Mouse (Mus musculus) forebrain, embryonic 15.5 days (tissue): ENCODE measurements around the gene Xpot. TPM values are rescaled to one million over a fixed set of nuclear protein-coding genes. Genes with fewer than 3 reads are reported as not detected.

Experiments
- ATAC-seq: fragments of 200-750 bp; cut with Nextera tagmentation; replicated peaks from 2 replicates; pipeline ENCODE4 v1.8.0; 2017; ENCODE audit warnings: mild to moderate bottlenecking, moderate TSS enrichment, moderate library complexity
- H3K27ac ChIP-seq: fragments of 300-500 bp; sonication (generic); replicated peaks from 2 replicates; pipeline ENCODE4 v1.5.1; 2015; ENCODE audit warnings: mild to moderate bottlenecking, inconsistent platforms
- H3K27me3 ChIP-seq: fragments of 300-500 bp; sonication (generic); 2 replicates; pipeline ENCODE4 v1.6.1; 2015; ENCODE audit warnings: inconsistent platforms
- H3K36me3 ChIP-seq: fragments of 300-500 bp; sonication (generic); 2 replicates; pipeline ENCODE4 v1.6.1; 2015; ENCODE audit warnings: mild to moderate bottlenecking, inconsistent platforms
- H3K4me1 ChIP-seq: fragments of 300-500 bp; sonication (generic); 2 replicates; pipeline ENCODE4 v1.6.1; 2015; ENCODE audit warnings: inconsistent platforms
- H3K4me2 ChIP-seq: fragments of 300-500 bp; sonication (generic); replicated peaks from 2 replicates; pipeline ENCODE4 v1.6.1; 2015; ENCODE audit warnings: mild to moderate bottlenecking, inconsistent platforms
- H3K4me3 ChIP-seq: fragments of 300-500 bp; sonication (generic); 2 replicates; pipeline ENCODE4 v1.5.1; 2015; ENCODE audit warnings: mild to moderate bottlenecking, inconsistent platforms
- H3K9ac ChIP-seq: fragments of 300-500 bp; sonication (generic); replicated peaks from 2 replicates; pipeline ENCODE4 v1.6.1; 2015; ENCODE audit warnings: mild to moderate bottlenecking, inconsistent platforms
- H3K9me3 ChIP-seq: fragments of 300-500 bp; sonication (generic); 2 replicates; pipeline ENCODE4 v1.6.1; 2016; ENCODE audit warnings: inconsistent platforms
- WGBS: fragments of 180-500 bp; shearing (Covaris S2); methylation state at CpG from one replicate; pipeline ENCODE4 v1.1.7; 2015; ENCODE audit warnings: mixed read lengths; 5-methylcytosine and 5-hydroxymethylcytosine counted together
- polyA plus RNA-seq: library from polyadenylated mRNA; unstranded; fragments of >200 nt; fragmentation: Nextera tagmentation; extraction: Ambion mirVana; gene quantifications from 2 replicates; pipeline ENCODE4 v1.2.1, GENCODE M21; 2015

Gene Xpot
- polyA plus RNA-seq, 1 experiment from 2014 or later = 38.7 TPM

GRCm38 (mm10) chr10:121569001-121569589, 57.0 kb downstream of the Xpot start:
- Histone ChIP-seq H3K4me2 (peak overlapping the region; percentile 35), H3K4me1 (peaks cover 13% of the 10 kb centered on the region; the same call in 1 of the 2 replicates), H3K9me3 (no peaks in the 10 kb centered on the region), H3K9ac (no peak overlapping the region; the same call in 1 of the 2 replicates), H3K36me3 (peaks cover 44% of the 10 kb centered on the region), H3K27me3 (no peaks in the 10 kb centered on the region), H3K27ac (peak overlapping the region; percentile 57), H3K4me3 (peak overlapping the region; percentile 21)
- WGBS = 5% methylated on average over 23 of the region's 23 CpGs
- peak; percentile 77 for ATAC-seq

- H3K4me2 ChIP-seq = peak overlapping the region; percentile 35; the same call in 1 of the 2 replicates
- H3K36me3 ChIP-seq = peaks cover 47% of the 10 kb centered on the region
- H3K27me3 ChIP-seq = no peaks in the 10 kb centered on the region
- ATAC-seq = peak; percentile 32; the same call in 1 of the 2 replicates
- H3K9ac ChIP-seq = no peak overlapping the region
- H3K9me3 ChIP-seq = no peaks in the 10 kb centered on the region
- H3K4me1 ChIP-seq = peaks cover 13% of the 10 kb centered on the region; the same call in 1 of the 2 replicates
- no peak overlapping the region for H3K27ac ChIP-seq
- H3K4me3 ChIP-seq = peak overlapping the region; percentile 21
- 48% methylated on average over 7 of the region's 7 CpGs for WGBS
Observed at GRCm38 (mm10) chr10:121568534-121568933, 57.6 kb downstream of the Xpot start.

GRCm38 (mm10) chr10:121568026-121568425, 58.1 kb downstream of the Xpot start:
- Histone ChIP-seq H3K27me3 (no peaks in the 10 kb centered on the region), H3K9me3 (no peaks in the 10 kb centered on the region), H3K4me3 (no peak overlapping the region), H3K4me1 (peaks cover 13% of the 10 kb centered on the region; the same call in 1 of the 2 replicates), H3K9ac (no peak overlapping the region), H3K27ac (no peak overlapping the region), H3K36me3 (peaks cover 52% of the 10 kb centered on the region), H3K4me2 (no peak overlapping the region)
- WGBS = 95% methylated on average over 10 of the region's 10 CpGs
- no peak for ATAC-seq

- 96% methylated on average over 8 of the region's 8 CpGs for WGBS
- no peak overlapping the region for H3K4me3 ChIP-seq
- no peak overlapping the region for H3K4me2 ChIP-seq
- peaks cover 8% of the 10 kb centered on the region; the same call in 1 of the 2 replicates for H3K4me1 ChIP-seq
- H3K9ac ChIP-seq = no peak overlapping the region
- H3K27ac ChIP-seq = no peak overlapping the region
- H3K9me3 ChIP-seq = no peaks in the 10 kb centered on the region
- H3K36me3 ChIP-seq = peaks cover 41% of the 10 kb centered on the region
- no peak for ATAC-seq
- H3K27me3 ChIP-seq = no peaks in the 10 kb centered on the region
Observed at GRCm38 (mm10) chr10:121564447-121564846, 61.7 kb downstream of the Xpot start.

- Histone ChIP-seq H3K4me1 (no peaks in the 10 kb centered on the region), H3K27ac (no peak overlapping the region), H3K4me2 (no peak overlapping the region), H3K9me3 (no peaks in the 10 kb centered on the region), H3K27me3 (no peaks in the 10 kb centered on the region), H3K4me3 (no peak overlapping the region), H3K9ac (no peak overlapping the region), H3K36me3 (peaks cover 65% of the 10 kb centered on the region)
- no peak for ATAC-seq
- 88% methylated on average over 2 of the region's 2 CpGs for WGBS
Observed at GRCm38 (mm10) chr10:121558231-121558630, 67.9 kb downstream of the Xpot start.

- 73% methylated on average over 6 of the region's 6 CpGs for WGBS
- H3K9me3 ChIP-seq = no peaks in the 10 kb centered on the region
- H3K27ac ChIP-seq = no peak overlapping the region
- H3K36me3 ChIP-seq = peaks cover 75% of the 10 kb centered on the region
- no peak overlapping the region for H3K4me2 ChIP-seq
- H3K9ac ChIP-seq = no peak overlapping the region
- ATAC-seq = no peak
- H3K27me3 ChIP-seq = no peaks in the 10 kb centered on the region
- H3K4me1 ChIP-seq = no peaks in the 10 kb centered on the region
- no peak overlapping the region for H3K4me3 ChIP-seq
Observed at GRCm38 (mm10) chr10:121556263-121556662, 69.9 kb downstream of the Xpot start.

- Histone ChIP-seq H3K27me3 (no peaks in the 10 kb centered on the region), H3K4me1 (no peaks in the 10 kb centered on the region), H3K36me3 (peaks cover 69% of the 10 kb centered on the region), H3K27ac (no peak overlapping the region), H3K9ac (no peak overlapping the region), H3K4me3 (no peak overlapping the region), H3K4me2 (no peak overlapping the region), H3K9me3 (no peaks in the 10 kb centered on the region)
- 87% methylated on average over 9 of the region's 9 CpGs for WGBS
- ATAC-seq = no peak
Observed at GRCm38 (mm10) chr10:121550334-121550733, 75.8 kb downstream of the Xpot start.

- Histone ChIP-seq H3K4me3 (no peak overlapping the region), H3K4me1 (no peaks in the 10 kb centered on the region), H3K27me3 (no peaks in the 10 kb centered on the region), H3K4me2 (no peak overlapping the region), H3K27ac (no peak overlapping the region), H3K36me3 (peaks cover 66% of the 10 kb centered on the region), H3K9me3 (no peaks in the 10 kb centered on the region), H3K9ac (no peak overlapping the region)
- no peak for ATAC-seq
- WGBS = 86% methylated on average over 5 of the region's 5 CpGs
Observed at GRCm38 (mm10) chr10:121549670-121550069, 76.5 kb downstream of the Xpot start.

GRCm38 (mm10) chr10:121547162-121547561, 79.0 kb downstream of the Xpot start:
- 77% methylated on average over 6 of the region's 6 CpGs for WGBS
- no peaks in the 10 kb centered on the region for H3K27me3 ChIP-seq
- no peaks in the 10 kb centered on the region for H3K9me3 ChIP-seq
- H3K4me2 ChIP-seq = no peak overlapping the region
- H3K36me3 ChIP-seq = peaks cover 44% of the 10 kb centered on the region
- no peak overlapping the region for H3K27ac ChIP-seq
- H3K4me1 ChIP-seq = no peaks in the 10 kb centered on the region
- H3K4me3 ChIP-seq = no peak overlapping the region
- H3K9ac ChIP-seq = no peak overlapping the region
- no peak for ATAC-seq

GRCm38 (mm10) chr10:121543577-121543976, 82.6 kb downstream of the Xpot start:
- Histone ChIP-seq H3K36me3 (peaks cover 19% of the 10 kb centered on the region), H3K4me3 (no peak overlapping the region), H3K4me1 (no peaks in the 10 kb centered on the region), H3K9ac (no peak overlapping the region), H3K27me3 (no peaks in the 10 kb centered on the region), H3K4me2 (no peak overlapping the region), H3K9me3 (no peaks in the 10 kb centered on the region), H3K27ac (no peak overlapping the region)
- WGBS = 96% methylated on average over 6 of the region's 6 CpGs
- ATAC-seq = no peak

GRCm38 (mm10) chr10:121542156-121542555, 84.0 kb downstream of the Xpot start:
- no peaks in the 10 kb centered on the region for H3K4me1 ChIP-seq
- H3K27me3 ChIP-seq = no peaks in the 10 kb centered on the region
- H3K4me3 ChIP-seq = no peak overlapping the region
- peaks cover 19% of the 10 kb centered on the region for H3K36me3 ChIP-seq
- H3K4me2 ChIP-seq = no peak overlapping the region
- whole genome bisulfite sequencing = 96% methylated on average over 3 of the region's 3 CpGs
- H3K27ac ChIP-seq = no peak overlapping the region
- no peak for ATAC-seq
- no peaks in the 10 kb centered on the region for H3K9me3 ChIP-seq
- H3K9ac ChIP-seq = no peak overlapping the region
